Mouse (Mus musculus): ENCODE measurements around the gene Cwc22. TPM values are rescaled to one million over a fixed set of nuclear protein-coding genes. Genes with fewer than 3 reads are reported as not detected.

The Cwc22 gene
- polyA plus RNA-seq, 1 experiment, result 27.5 TPM

- no peak for TF ChIP-seq GATA1 (IDR thresholded peaks at IDR 0.05; ENCODE audit: low read length)
Observed at GRCm38 (mm10) chr2:77898436-77898835, 47.7 kb downstream of the Cwc22 start.

GRCm38 (mm10) chr2:77897988-77898387 lies 48.2 kb downstream of the Cwc22 start:
- no peak for TF ChIP-seq GATA1 (IDR thresholded peaks at IDR 0.05; ENCODE audit: low read length)

DNA sequence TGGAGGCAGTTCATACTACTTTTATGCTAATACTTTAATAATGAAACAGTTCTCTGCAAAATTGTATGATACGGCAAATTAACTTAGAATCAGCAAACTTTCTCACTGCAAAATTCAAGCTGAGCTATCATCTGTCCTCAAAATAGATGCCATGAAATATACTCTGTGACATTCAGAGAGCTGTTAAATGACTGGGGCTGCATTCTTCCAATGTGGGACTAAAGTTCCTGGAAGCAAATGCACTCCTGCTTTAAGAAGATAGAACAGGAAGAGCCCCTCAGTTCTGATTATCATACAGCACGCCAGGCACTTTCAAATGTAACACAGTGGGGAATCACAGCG lies 48.6 kb downstream of the Cwc22 start:
- TF ChIP-seq GATA1 (IDR thresholded peaks at IDR 0.05; ENCODE audit: low read length), result no peak

- TF ChIP-seq GATA1 (IDR thresholded peaks at IDR 0.05; ENCODE audit: low read length), result no peak
Observed at GRCm38 (mm10) chr2:77896843-77897557, 49.2 kb downstream of the Cwc22 start.

DNA sequence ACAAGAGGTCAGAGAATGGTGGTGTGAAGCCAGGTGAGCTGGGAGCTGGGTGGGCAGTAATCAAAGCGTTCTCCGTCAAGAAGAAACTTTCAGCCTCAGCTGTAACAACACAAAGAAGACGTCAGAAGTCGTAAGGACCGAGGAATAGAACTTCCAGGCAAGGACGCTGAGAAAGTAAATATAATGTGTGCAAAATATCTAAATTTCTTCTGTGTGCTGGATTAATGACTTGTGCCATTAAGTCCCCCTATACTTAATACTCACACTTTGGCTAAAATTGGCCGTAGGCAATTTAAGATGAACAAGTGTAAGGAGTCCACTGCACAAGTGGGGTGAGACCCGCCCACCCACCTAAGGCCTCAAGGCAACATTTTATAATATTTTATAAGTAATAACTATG lies 51.3 kb downstream of the Cwc22 start:
- no peak for TF ChIP-seq GATA1 (IDR thresholded peaks at IDR 0.05; ENCODE audit: low read length)

DNA sequence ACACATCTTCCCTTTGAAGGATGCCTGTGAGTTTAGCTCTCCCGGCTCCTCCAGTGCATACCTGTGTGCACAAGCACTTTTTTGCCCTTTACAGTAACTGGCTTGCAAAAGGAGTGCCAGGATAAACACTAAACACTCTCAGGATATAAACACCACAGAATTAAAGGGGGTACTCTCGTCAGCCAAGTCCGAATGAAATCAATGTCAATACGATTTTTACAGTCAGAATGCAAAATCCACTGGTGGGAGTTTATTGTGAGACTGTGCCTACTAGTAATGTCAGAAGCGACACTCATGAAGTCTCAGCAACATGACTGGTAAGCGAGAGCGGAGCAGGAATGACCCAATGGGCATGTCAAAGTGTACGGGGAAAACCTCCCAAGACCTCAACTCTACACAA lies 52.7 kb downstream of the Cwc22 start:
- no peak for TF ChIP-seq GATA1 (IDR thresholded peaks at IDR 0.05; ENCODE audit: low read length)

- TF ChIP-seq GATA1 (IDR thresholded peaks at IDR 0.05; ENCODE audit: low read length), result no peak
Observed at GRCm38 (mm10) chr2:77892573-77892972, 53.6 kb downstream of the Cwc22 start.

GRCm38 (mm10) chr2:77890836-77891438 lies 55.2 kb downstream of the Cwc22 start:
- TF ChIP-seq GATA1 (IDR thresholded peaks at IDR 0.05; ENCODE audit: low read length), result no peak

DNA sequence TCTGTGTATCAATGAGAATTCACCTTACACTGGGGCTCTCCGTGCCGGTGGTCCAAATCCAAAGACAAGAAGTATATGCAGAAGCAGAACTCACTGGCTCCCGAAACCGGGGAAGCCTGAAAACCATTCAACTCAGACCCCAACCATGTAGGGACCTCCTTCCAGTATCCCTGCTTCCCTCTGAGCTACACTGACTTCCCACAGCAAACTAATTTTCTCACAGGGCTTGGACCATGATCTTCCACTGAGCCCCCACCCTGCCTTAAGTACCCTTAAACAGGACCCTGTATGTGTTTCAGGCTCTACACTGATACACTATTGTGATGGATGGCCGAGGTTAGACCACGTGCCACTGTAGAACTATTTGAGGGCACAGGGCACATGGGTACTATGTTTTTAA lies 56.2 kb downstream of the Cwc22 start:
- no peak for TF ChIP-seq GATA1 (IDR thresholded peaks at IDR 0.05; ENCODE audit: low read length)

DNA sequence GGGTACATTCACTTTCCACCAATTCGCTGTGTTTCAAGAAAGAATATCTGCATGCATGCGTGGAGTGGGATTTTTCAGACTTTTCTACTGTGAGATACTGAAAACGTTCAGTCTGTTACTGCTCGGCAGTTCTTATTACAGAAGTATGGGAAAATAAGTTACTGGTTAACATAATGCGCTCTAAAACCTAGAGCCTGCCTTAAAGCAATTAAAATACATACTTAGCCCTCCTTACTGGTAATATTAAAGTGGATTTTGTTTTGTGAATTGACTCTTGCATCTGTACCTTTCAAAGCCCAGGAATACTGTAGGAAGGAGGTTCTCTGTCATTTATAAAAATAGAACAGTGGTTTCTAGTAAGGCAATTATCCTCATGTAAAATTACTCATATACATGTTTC lies 56.8 kb downstream of the Cwc22 start:
- TF ChIP-seq GATA1 (IDR thresholded peaks at IDR 0.05; ENCODE audit: low read length), result no peak

- TF ChIP-seq GATA1 (IDR thresholded peaks at IDR 0.05; ENCODE audit: low read length), result no peak
Observed at GRCm38 (mm10) chr2:77888826-77889225, 57.3 kb downstream of the Cwc22 start.

- no peak for TF ChIP-seq GATA1 (IDR thresholded peaks at IDR 0.05; ENCODE audit: low read length)
Observed at GRCm38 (mm10) chr2:77888056-77888455, 58.1 kb downstream of the Cwc22 start.

GRCm38 (mm10) chr2:77887166-77887565 lies 59.0 kb downstream of the Cwc22 start:
- no peak for TF ChIP-seq GATA1 (IDR thresholded peaks at IDR 0.05; ENCODE audit: low read length)

DNA sequence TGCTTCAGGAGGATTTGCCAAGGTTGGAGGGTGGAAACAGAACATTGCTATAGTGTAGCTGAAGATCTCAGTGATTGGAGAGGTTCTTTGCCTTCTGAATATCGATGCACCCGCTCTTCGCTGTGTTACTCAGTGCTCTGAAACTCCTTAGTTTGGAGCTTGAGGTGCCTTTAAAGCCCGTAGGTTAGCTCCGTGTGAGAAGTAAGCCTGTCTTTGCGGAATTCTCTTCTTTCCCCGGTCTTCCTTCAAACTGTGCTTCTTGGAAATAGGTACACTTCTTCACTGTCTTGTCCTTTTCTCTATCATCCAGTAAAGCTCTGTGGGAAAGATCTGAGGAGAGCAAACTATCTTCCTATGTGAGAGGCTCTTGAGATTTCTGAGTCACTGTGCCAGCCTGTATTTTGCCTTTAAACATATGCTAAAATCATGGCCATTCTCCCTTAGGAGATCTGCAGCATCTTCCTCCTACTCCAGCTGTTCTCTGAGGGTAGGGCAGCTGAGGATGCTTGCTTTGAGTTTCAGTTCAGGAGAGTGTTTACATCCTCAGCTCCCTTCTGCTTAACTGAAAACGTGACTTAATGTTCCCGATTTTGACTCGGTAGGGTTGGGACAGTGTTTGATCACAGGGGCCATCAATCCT lies 60.6 kb downstream of the Cwc22 start:
- no peak for TF ChIP-seq GATA1 (IDR thresholded peaks at IDR 0.05; ENCODE audit: low read length)

DNA sequence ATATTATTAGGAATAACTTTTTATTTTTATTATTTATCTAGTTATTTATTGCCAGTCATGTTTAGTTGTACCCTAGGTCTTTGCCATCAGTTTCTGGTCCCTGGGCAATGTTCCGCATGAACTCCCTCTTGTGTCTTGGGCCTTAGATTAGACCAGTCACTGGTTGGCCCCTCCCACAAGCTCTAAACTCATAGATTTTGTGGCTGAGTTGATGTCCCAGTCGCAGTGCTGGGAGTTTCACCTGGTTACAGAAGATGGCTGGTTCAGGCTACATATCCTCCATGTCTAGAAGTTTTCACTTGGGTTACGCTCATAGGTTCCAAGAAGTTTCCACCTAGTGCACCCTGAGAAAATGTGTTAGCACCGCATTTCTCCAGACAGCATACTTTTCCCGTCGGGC lies 61.1 kb downstream of the Cwc22 start:
- TF ChIP-seq GATA1 (IDR thresholded peaks at IDR 0.05; ENCODE audit: low read length), result no peak

- TF ChIP-seq GATA1 (IDR thresholded peaks at IDR 0.05; ENCODE audit: low read length), result no peak
Observed at GRCm38 (mm10) chr2:77884491-77884890, 61.7 kb downstream of the Cwc22 start.

- no peak for TF ChIP-seq GATA1 (IDR thresholded peaks at IDR 0.05; ENCODE audit: low read length)
Observed at GRCm38 (mm10) chr2:77882961-77883360, 63.2 kb downstream of the Cwc22 start.

All from G1E-ER4 (cell line).